Mouse (Mus musculus) C2C12 (cell line): ENCODE data around the gene Olfr263.

Experiments
- CTCF ChIP-seq: IDR thresholded peaks from one replicate; pipeline ENCODE4 v1.5.1; 2011; ENCODE audit not compliant: control insufficient read depth, insufficient read depth, insufficient read length
- USF1 ChIP-seq: IDR thresholded peaks from one replicate; pipeline ENCODE4 v1.6.1; 2011; ENCODE audit warnings: low read depth, mild to moderate bottlenecking, control low read depth, moderate library complexity

- TF ChIP-seq CTCF (no peak), USF1 (no peak)
Observed at GRCm38 (mm10) chr13:21158071-21158470, 28.6 kb downstream of the Olfr263 start.
